ENCODE assay signal across 8 mouse cellular contexts in the genomic region with DNA sequence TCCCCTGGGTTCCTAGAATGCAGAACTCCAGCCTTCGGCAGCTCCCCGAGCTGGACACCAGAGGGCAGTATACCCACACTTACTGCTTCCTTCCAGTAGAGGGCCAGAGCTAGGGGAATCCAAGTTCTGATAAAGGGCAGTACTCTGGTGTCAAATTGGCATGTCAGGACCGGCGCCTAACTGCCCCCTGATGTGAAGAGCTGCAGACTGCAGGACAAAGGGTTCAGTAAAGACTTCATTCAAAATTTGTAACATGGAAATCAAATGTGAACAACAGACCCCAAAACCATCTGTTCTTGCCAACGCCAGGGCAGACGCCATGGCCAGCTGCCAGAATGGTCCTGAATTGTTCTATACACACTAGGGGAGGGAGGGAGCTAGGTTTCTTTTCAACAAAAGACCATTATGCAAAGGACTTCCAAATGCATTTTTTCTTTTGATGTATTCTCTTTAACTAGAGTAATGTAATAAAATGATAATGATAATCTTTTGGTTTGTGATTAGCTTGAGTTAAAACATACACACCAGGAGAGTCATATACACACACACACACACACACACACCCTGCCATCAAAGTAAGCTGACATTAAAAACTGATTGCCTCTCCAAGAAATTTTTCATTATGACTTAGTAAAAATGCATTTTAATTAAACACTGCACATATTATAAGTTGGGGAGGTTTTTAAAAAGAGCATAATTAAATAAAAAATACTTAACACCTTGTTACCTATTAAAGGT.
DNase-seq lines count a peak whose midpoint lies in the region; ATAC-seq and TF ChIP-seq lines count a peak whose summit lies in the region.

No protein-coding gene starts in this region.

- no peak overlapping the region for H3K9ac ChIP-seq in CH12.LX (ENCODE audit: insufficient read depth, low read depth)
- no peak overlapping the region for H3K9ac ChIP-seq in forebrain, embryonic 12.5 days

- H3K27me3 ChIP-seq in CH12.LX (replicated peaks) = no peaks in the 10 kb centered on the region
- H3K27me3 ChIP-seq in forebrain, embryonic 12.5 days = 0 out of 2 replicates have a peak, but pooled peaks cover 7% of the 10 kb centered on the region

- no peak overlapping the region for H3K4me3 ChIP-seq in CH12.LX (replicated peaks in 1 of 3; ENCODE audit: low read depth in 2 of 3, low read length in 2 of 3, poor library complexity in 1 of 3)
- no peak overlapping the region for H3K4me3 ChIP-seq in forebrain, embryonic 12.5 days (replicated peaks)
- H3K4me3 ChIP-seq in lung, adult 2 months (replicated peaks; ENCODE audit: extremely low read depth, low read depth, low read length) = no peak overlapping the region

- DNase-seq in CH12.LX (ENCODE audit: extremely low read depth) = peak; percentile 53
- peak; percentile 49 for DNase-seq in c-Kit-positive CD71-negative TER-119-negative erythroid progenitor cells, embryonic 14.5 days (ENCODE audit: low read depth)
- DNase-seq in heart, postnatal 10 days = peak; percentile 72 to 75
- peak; percentile 70 to 78 for DNase-seq in kidney, postnatal 4 days
- peak; percentile 49 for DNase-seq in lung, adult 2 months
- DNase-seq in ovary, postnatal 10 days (ENCODE audit: low spot score) = peak; percentile 24
- peak; percentile 56 for DNase-seq in thymus, postnatal 0 days (ENCODE audit: low spot score)

- H3K4me2 ChIP-seq in CH12.LX (ENCODE audit: insufficient read depth, low read depth, poor library complexity, severe bottlenecking) = no peak overlapping the region
- H3K4me2 ChIP-seq in forebrain, embryonic 12.5 days = peak overlapping the region; percentile 22

- no peaks in the 10 kb centered on the region for H3K79me2 ChIP-seq in CH12.LX (replicated peaks; ENCODE audit: control insufficient read depth, extremely low read depth, insufficient read depth, poor library complexity, severe bottlenecking)

- no peaks in the 10 kb centered on the region for H3K4me1 ChIP-seq in CH12.LX (ENCODE audit: control insufficient read depth in 1 of 2, insufficient read depth in 2 of 2)
- H3K4me1 ChIP-seq in forebrain, embryonic 12.5 days = no peaks in the 10 kb centered on the region
- no peaks in the 10 kb centered on the region for H3K4me1 ChIP-seq in lung, adult 2 months (ENCODE audit: control insufficient read depth, insufficient read depth, low read length)

- H3K9me3 ChIP-seq in CH12.LX (replicated peaks; ENCODE audit: low read length) = no peaks in the 10 kb centered on the region
- no peaks in the 10 kb centered on the region for H3K9me3 ChIP-seq in forebrain, embryonic 12.5 days

- in situ Hi-C loops in CH12.LX (cut with MboI; ENCODE audit: low pct_ligation_motif_present, low pct_unique_long_range_greater_than_20kb, low sequenced_read_pairs) = loop anchor here (25.0 kb wide), 1 partner anchor 259 kb away; no protein-coding TSS in a partner anchor

- WGBS in forebrain, embryonic 12.5 days = 15% methylated on average over 6 of the region's 6 CpGs
- WGBS in lung, adult 2 months = 39% methylated on average over 6 of the region's 6 CpGs

- peak; percentile 79 for ATAC-seq in forebrain, embryonic 12.5 days (ENCODE audit: low FRiP score)

- TF ChIP-seq EP300 in CH12.LX (IDR thresholded peaks at IDR 0.05; ENCODE audit: low read length) = no peak

- TF ChIP-seq CTCF in CH12.LX (conservative IDR thresholded peaks at IDR 0.05 in 1 of 2, IDR thresholded peaks at IDR 0.05 in 1 of 2; ENCODE audit: low read depth in 2 of 2, low read length in 2 of 2) = peak; percentile 65 to 99
- peak; percentile 92 for TF ChIP-seq CTCF in lung, adult 2 months (IDR thresholded peaks at IDR 0.05; ENCODE audit: insufficient read depth, low read length)

- H3K36me3 ChIP-seq in CH12.LX (replicated peaks in 1 of 2; ENCODE audit: control insufficient read depth in 1 of 2, insufficient read depth in 1 of 2, low read length in 1 of 2) = no peaks in the 10 kb centered on the region
- no peaks in the 10 kb centered on the region for H3K36me3 ChIP-seq in forebrain, embryonic 12.5 days (replicated peaks)

- intact Hi-C loops in heart, postnatal 10 days (cut with DNase I) = loop anchor here (1.0 to 2.0 kb wide), 2 partner anchors 199 to 263 kb away; no protein-coding TSS in a partner anchor

- dilution Hi-C loops in CH12.LX (cut with MboI; ENCODE audit: extremely low pct_ligation_motif_present, extremely low pct_unique_long_range_greater_than_20kb, low sequenced_read_pairs) = no loop called here

- peak; percentile 72 for TF ChIP-seq RAD21 in CH12.LX (IDR thresholded peaks at IDR 0.05; ENCODE audit: low read depth, low read length)

- no peak for TF ChIP-seq POLR2A in CH12.LX (IDR thresholded peaks at IDR 0.05; ENCODE audit: low read depth, low read length)
- TF ChIP-seq POLR2A in lung, adult 2 months (IDR thresholded peaks at IDR 0.05; ENCODE audit: borderline replicate concordance, extremely low read depth, low read depth, low read length) = no peak

- H3K27ac ChIP-seq in CH12.LX (ENCODE audit: insufficient read depth, low read depth) = no peak overlapping the region
- no peak overlapping the region for H3K27ac ChIP-seq in forebrain, embryonic 12.5 days

TF ChIP-seq in CH12.LX, 34 proteins besides CTCF, POLR2A, EP300 and RAD21:
- TF ChIP-seq MAFK (IDR thresholded peaks at IDR 0.05; ENCODE audit: insufficient replicate concordance, low read length) (no peak), ZKSCAN1 (IDR thresholded peaks at IDR 0.05; ENCODE audit: borderline replicate concordance, low read depth, low read length) (no peak), SMC3 (IDR thresholded peaks at IDR 0.05; ENCODE audit: low read depth, low read length) (peak; percentile 73), TBP (conservative IDR thresholded peaks at IDR 0.05; ENCODE audit: low read depth, low read length) (no peak), CHD2 (IDR thresholded peaks at IDR 0.05; ENCODE audit: low read length) (no peak), NELFE (IDR thresholded peaks at IDR 0.05; ENCODE audit: low read depth, low read length) (peak; percentile 60; the same call in 1 of the 2 replicates), ZC3H11A (IDR thresholded peaks at IDR 0.05; ENCODE audit: low read depth, low read length) (peak; percentile 14; the same call in 1 of the 2 replicates), ZNF384 (IDR thresholded peaks at IDR 0.05; ENCODE audit: low read depth, low read length) (no peak), JUN (IDR thresholded peaks at IDR 0.05; ENCODE audit: insufficient read depth, low read depth, low read length) (no peak), MEF2A (IDR thresholded peaks at IDR 0.05; ENCODE audit: borderline replicate concordance, low read depth, low read length) (no peak), USF1 (IDR thresholded peaks at IDR 0.05; ENCODE audit: low read depth, low read length) (no peak)

Comparison
In these comparisons a context has a peak if more than half of its experiments do, and no peak if none do; other contexts are left out.
1. DNase-seq: peak in every context shown above with its lines; median percentile 74 in kidney, postnatal 4 days; 74 in heart, postnatal 10 days; 56 in thymus, postnatal 0 days; 53 in CH12.LX; 49 in c-Kit-positive CD71-negative TER-119-negative erythroid progenitor cells, embryonic 14.5 days; 49 in lung, adult 2 months; 24 in ovary, postnatal 10 days.